Mouse (Mus musculus) heart, postnatal 36 days (tissue): Measurements from ENCODE around the gene Pdgfb. TPM values are rescaled to one million over a fixed set of nuclear protein-coding genes. Genes with fewer than 3 reads are reported as not detected.

Source experiments
- DNase-seq, 2 experiments: peaks; one replicate each; pipeline ENCODE4 v3.0.0; 2021 to 2022
- intact Hi-C: fragments of 180-260 bp; cut with DNase I; formaldehyde crosslinking; loops from one replicate; pipeline ENCODE4 v1.15.1; 2025
- total RNA-seq, 2 experiments: library from RNA; stranded (reverse); gene quantifications; 2 replicates each; pipeline ENCODE4 v1.2.3; 2021

Gene Pdgfb
- total RNA-seq, 2 experiments from 2014 or later: 30.4 to 31.3 TPM

DNA sequence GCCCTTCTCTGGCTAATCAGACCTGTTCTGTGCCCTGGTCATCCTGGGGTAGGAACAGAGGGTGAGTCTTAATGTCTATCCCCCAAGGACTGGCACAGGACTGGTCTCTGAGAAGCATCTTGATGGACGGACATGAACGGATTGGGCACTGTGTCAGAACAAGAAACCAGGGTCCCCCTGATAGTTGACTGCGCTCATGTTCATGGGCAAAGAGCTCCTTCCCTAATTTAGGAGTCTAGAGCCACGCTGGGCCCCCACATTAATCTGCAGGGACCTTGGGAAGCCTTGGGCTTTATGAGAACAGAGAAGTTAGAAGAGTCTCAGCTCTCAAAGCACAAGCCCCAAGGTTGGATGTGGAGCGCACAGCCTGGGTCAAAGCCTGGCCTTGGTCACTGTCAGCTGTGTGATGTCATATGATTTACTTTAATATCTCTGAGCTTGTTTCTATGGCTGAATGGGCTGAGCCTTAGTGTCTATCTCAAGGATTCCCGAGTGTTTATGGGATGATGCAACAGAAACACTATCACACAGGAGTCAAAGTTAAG lies 20.6 kb upstream of the Pdgfb start:
- intact Hi-C loops: no loop called here
- no peak for DNase-seq

DNA sequence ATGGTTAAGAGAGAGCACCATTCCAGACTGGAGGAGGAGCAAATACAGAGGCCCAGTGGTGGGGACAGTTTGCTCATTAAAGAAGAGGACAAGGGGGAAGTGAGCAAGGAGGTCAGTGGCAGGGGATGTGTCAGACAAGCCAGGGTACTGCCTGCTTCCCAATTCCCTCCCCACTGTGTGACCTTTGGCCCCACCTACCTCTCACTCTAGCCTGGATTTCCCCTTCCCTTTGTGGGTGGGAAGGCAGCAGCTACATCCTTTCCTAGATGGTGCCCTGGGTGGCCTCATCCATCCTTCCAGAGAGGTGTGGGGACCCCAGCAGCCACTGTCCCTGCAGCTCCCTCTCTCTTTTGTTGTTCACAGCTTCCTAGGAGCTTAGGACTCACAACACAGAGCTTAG lies 20.1 kb upstream of the Pdgfb start:
- no peak for DNase-seq
- intact Hi-C loops: no loop called here

GRCm38 (mm10) chr15:80034366-80034765 lies 19.6 kb upstream of the Pdgfb start:
- no peak for DNase-seq
- intact Hi-C loops: no loop called here

DNA sequence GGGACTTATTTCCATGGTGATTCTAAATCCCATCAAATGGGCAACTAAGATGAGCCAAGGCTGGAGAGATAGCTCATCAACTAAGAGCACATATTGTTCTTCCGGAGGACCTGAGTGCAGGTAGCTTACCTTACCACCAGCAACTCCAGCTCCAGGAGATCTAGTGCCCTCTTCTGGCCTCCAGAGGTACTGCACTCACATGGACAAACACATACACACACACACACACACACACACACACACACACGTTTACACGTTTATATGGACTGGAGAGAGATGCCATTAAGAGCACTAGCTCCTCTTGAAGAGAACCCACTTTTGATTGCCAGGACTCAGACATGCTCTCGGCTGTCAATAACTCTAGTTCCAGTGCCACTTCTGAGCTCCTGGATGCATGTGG lies 16.4 kb upstream of the Pdgfb start:
- DNase-seq: no peak
- intact Hi-C loops: no loop called here

GRCm38 (mm10) chr15:80030399-80030798 lies 15.6 kb upstream of the Pdgfb start:
- DNase-seq: no peak
- intact Hi-C loops: no loop called here

GRCm38 (mm10) chr15:80028862-80029261 lies 14.1 kb upstream of the Pdgfb start:
- no peak for DNase-seq
- intact Hi-C loops: no loop called here

DNA sequence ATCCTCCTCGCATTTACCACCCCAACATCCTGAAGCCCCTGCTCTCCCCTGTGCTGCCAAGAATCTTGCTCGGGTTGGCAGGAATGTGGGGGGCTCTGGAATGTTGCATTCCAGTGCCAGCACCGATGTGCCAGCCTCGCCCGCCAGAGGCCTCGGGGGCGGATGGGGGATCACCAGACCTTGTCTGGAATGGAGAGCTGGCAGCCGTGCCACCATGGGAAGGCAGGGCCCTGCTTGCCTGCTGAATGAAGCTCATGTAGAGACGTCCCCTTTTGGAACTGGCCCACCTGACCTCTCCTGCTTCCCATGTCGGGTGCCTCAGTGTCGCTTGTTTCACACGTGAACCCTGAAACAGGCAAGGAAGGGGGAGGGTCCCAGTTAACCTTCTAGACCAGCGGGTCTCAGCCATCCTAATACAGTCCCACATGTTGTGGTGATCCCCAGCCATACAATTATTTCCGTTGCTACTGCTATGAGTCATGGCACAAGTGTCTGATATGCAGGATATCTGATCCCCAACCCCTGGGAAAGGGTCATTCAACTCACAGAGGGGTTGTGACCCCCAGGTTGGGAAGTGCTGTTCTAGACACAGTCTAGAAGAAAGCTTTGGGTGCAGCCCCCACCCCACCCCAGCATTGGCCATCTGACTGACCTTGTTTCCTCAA lies 12.0 kb upstream of the Pdgfb start:
- DNase-seq: no peak
- intact Hi-C loops: no loop called here

DNA sequence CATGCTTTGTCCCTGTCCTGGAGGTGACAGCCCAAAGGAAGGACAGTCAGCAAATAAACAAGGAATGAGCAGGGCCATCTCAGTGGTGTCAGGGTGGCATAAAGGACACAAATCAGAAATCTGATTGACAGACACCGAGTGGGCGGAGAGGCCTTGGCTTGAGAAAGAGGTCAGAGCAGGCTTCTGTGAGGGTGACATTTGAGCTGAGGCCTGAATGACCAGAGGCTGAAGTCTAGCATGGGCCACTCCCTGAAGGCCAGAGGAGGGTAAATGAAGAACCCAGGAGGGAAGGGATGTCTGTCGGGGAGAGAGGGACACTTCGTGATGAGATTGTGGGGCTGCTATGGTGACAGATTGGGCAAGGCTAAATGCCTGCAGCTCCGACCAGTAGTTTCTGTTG lies 11.3 kb upstream of the Pdgfb start:
- intact Hi-C loops: no loop called here
- DNase-seq: no peak

DNA sequence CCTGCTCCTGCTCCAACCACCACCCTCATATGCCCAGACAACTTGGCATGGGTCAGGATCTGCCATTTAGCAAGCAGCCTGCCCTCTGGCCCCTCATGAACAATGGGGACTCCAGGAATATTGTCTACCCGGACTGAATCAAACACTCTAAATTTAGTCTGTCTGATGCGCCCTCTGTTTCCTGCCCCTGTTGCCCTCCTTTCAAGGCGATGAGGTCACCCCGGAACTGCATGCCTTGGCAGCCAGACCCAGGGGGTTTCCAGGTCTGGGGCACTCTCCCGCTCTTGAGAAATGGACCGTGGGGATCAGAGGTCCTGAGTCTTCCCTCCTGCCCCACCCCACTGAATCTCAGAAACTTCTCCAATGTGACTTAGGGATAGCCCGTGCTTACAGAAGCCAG lies 10.8 kb upstream of the Pdgfb start:
- intact Hi-C loops: loop anchor here (1.0 kb wide), 1 partner anchor 23 kb away; no protein-coding TSS in a partner anchor
- no peak for DNase-seq

DNA sequence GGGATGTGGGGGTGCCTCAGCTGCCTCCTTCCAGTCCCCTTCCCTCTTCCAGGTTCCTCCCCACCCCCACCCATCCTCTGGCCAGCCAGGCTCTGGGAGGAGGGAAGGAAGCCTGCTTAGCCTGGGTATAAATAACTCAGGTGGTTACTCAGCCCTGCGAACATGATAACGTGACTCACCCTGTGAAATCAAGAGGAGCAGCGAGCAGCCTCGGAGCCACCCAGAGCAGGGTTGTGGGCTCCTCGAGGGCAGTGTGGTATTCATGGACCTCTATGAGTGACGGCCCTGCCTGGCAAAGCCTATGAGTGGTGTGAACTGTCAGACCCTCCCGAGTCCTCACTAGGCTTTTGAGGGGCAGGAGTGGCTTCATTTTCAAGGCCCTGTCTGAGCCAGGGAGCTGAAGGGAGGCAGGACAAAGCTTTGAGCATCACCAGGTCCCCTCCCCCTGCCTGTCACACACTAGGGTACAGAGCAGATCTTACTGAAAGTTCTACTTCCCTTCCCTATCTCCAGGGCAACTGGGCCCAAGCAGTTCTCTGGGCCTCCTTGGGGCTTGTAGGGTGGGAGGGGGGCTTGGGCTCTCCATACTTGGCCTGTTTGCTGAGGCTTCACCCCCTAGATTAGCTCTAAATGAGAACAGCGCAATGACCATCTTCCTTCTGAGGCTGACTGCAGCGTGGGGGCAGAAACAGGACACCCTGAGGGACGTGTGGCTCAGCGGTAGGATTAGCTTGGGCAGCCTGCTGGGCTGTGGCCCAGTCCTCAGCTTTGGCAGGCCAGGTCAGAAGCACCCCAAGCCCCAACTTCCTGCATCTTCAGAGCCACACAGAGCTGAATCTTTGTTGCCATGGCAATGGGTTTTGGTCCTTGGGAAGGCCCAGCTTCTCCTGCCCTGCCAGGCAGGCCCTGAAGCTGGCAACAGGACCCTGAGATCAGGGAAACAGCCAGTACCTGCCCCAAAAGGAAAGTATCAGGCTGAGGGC lies 9.8 kb upstream of the Pdgfb start:
- DNase-seq: no peak
- intact Hi-C loops: loop anchor here (1.0 kb wide), 1 partner anchor 24 kb away; no protein-coding TSS in a partner anchor

- intact Hi-C loops: no loop called here
- no peak for DNase-seq
Measured at GRCm38 (mm10) chr15:80020516-80020915, 5.7 kb upstream of the Pdgfb start.

GRCm38 (mm10) chr15:80019625-80020024 lies 4.8 kb upstream of the Pdgfb start:
- no peak for DNase-seq
- intact Hi-C loops: no loop called here

GRCm38 (mm10) chr15:80019220-80019619 lies 4.4 kb upstream of the Pdgfb start:
- DNase-seq: no peak
- intact Hi-C loops: no loop called here

DNA sequence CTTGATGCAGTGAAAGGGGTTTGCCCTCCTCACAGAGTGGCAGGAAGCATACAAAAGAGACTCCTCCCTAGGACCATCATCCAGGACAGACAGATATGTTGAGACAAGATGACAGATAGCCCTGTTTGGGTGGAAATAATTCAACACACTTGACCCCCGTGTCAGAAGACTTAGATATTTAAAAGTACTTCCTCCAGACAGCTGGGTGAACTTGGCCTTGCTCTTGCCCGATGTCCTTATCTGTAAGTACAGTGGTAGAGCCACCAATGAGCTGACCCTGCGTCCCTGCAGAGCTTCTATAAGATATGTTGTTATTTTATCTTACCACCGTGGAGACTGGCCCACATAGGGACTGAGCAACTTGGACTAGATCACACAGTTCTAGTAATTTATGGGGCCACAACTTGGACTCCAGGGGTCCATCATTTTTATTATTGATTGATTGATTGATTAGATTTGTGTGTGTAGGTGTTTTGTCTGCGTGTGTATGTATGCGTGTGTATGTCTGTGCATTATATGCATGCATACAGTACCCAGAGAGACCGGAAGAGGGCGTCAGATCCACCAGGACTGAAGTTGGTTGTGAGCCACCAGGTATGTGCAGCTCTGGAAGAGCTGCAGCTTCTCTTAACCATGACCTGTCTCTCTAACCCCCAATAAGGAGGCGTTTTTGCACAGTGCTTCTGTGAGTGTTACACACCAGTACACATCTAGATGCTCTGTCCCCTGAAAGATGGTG lies 2.0 kb upstream of the Pdgfb start:
- intact Hi-C loops: no loop called here
- DNase-seq: no peak

- DNase-seq: no peak
- intact Hi-C loops: no loop called here
Measured at GRCm38 (mm10) chr15:80015211-80015952, 605 bp upstream of the Pdgfb start.

DNA sequence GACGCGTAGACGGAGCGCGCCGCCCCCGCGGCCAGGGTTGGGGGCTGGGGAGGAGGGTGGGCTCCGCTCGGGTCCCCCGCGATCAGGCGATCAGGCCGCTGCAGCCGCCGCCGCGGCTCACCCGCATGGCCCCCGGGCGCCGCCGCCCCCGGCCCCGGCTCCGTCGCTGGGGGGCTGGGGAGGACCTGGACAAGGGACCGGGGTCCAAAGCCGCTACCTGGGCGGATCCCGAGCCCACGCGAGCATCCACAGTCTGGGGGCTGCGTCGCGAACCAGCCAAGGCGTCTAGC lies 801 bp downstream of the Pdgfb start:
- intact Hi-C loops: no loop called here

DNA sequence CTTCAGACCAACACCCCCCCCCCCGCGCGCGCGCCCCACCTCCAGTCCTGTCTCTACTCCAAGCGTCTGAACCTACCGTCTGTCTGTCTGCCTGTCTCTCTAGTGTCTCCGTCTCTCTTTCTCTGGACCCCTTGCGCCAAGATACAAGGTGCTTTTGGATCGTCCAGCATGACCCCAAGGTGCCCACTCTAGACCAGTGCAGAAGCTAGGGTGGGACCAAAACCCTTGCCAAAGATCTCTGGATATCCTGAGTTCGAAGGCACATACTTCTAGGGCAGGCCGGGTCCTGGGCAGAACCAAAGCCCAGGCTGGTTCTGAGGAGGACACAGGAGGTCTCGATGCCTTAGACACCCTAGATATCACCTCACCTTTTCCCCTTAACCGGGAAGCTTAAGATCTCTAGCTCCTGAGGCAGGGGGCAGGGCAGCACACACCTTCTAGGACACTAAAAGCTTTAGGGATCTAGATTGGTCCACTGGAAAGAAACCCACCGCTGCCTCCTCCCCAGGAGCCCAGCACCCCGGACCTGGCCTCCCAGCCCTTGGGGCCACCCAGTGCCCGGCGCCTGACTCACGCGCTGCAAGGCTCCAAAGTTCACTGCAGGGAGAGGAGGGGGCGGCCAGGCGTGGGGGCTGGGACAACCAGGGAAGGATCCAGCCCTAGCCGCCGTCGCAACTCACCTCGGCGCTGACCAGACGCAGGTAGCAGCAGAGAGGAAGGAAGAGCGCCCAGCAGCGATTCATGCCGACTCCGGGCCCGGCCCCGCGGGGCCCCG lies 1.3 kb downstream of the Pdgfb start:
- intact Hi-C loops: loop anchor here (2.0 kb wide), 3 partner anchors 37 to 63 kb away; no protein-coding TSS in a partner anchor
- peak in 1 of 2 experiments; percentile 37 for DNase-seq

More for the DNA sequence above, 801 bp downstream of the Pdgfb start:
- DNase-seq: no peak

GRCm38 (mm10) chr15:80012527-80013201 lies 2.1 kb downstream of the Pdgfb start:
- peak; percentile 59 to 69 for DNase-seq
- intact Hi-C loops: loop anchor here (2.0 kb wide), 3 partner anchors 38 to 64 kb away; no protein-coding TSS in a partner anchor
